Mouse (Mus musculus) hindbrain, embryonic 14.5 days (tissue): ENCODE measurements around the gene Ushbp1. TPM values are rescaled to one million over a fixed set of nuclear protein-coding genes. Genes with fewer than 3 reads are reported as not detected.

ENCODE experiments used
- ATAC-seq: fragments of 200-750 bp; cut with Nextera tagmentation; 2 replicates; pipeline ENCODE4 v1.8.0; 2017; ENCODE audit warnings: moderate number of reproducible peaks, mild to moderate bottlenecking, moderate TSS enrichment, moderate library complexity; ENCODE audit not compliant: low FRiP score
- DNase-seq: peaks from one replicate; pipeline ENCODE4 v3.0.0-alpha.2; 2015; ENCODE audit warnings: low spot score
- H3K27ac ChIP-seq: fragments of 300-500 bp; sonication (generic); 2 replicates; pipeline ENCODE4 v1.5.1; 2014; ENCODE audit warnings: mild to moderate bottlenecking, moderate library complexity
- H3K27me3 ChIP-seq: fragments of 300-500 bp; sonication (generic); 2 replicates; pipeline ENCODE4 v1.6.1; 2014; ENCODE audit warnings: mild to moderate bottlenecking, low read length, mixed read lengths; ENCODE audit not compliant: control insufficient read depth, insufficient read depth
- H3K36me3 ChIP-seq: fragments of 300-500 bp; sonication (generic); replicated peaks from 2 replicates; pipeline ENCODE4 v1.6.1; 2014; ENCODE audit not compliant: control insufficient read depth, insufficient read depth
- H3K4me1 ChIP-seq: fragments of 300-500 bp; sonication (generic); replicated peaks from 2 replicates; pipeline ENCODE4 v1.6.1; 2014; ENCODE audit warnings: antibody characterized with exemption, low read length, mixed read lengths; ENCODE audit not compliant: control insufficient read depth, insufficient read depth
- H3K4me2 ChIP-seq: fragments of 300-500 bp; sonication (generic); replicated peaks from 2 replicates; pipeline ENCODE4 v1.6.1; 2014; ENCODE audit warnings: mild to moderate bottlenecking, moderate library complexity
- H3K4me3 ChIP-seq: fragments of 300-500 bp; sonication (generic); replicated peaks from 2 replicates; pipeline ENCODE4 v1.5.1; 2014; ENCODE audit warnings: mild to moderate bottlenecking, low read length
- H3K9ac ChIP-seq: fragments of 300-500 bp; sonication (generic); 2 replicates; pipeline ENCODE4 v1.6.1; 2014
- H3K9me3 ChIP-seq: fragments of 300-500 bp; sonication (generic); 2 replicates; pipeline ENCODE4 v1.6.1; 2016; ENCODE audit warnings: low read length; ENCODE audit not compliant: control insufficient read depth
- WGBS: fragments of 180-500 bp; shearing (Covaris S2); extraction: QIAGEN DNeasy Blood & Tissue Kit; methylation state at CpG from one replicate; pipeline ENCODE4 v1.1.7; 2014; 5-methylcytosine and 5-hydroxymethylcytosine counted together
- polyA plus RNA-seq: library from polyadenylated mRNA; unstranded; fragments of >200 nt; fragmentation: Nextera tagmentation; extraction: Ambion mirVana; gene quantifications from 2 replicates; pipeline ENCODE4 v1.2.1, GENCODE M21; 2014

Ushbp1 gene
- polyA plus RNA-seq, 1 experiment from 2014 or later: 6.0 TPM

- peaks cover 43% of the 10 kb centered on the region for H3K4me1 ChIP-seq
- 3% methylated on average over 59 of the region's 74 CpGs for WGBS
- ATAC-seq: peak; percentile 10; the same call in 1 of the 2 replicates
Measured at GRCm38 (mm10) chr8:71375581-71376422, 19.8 kb downstream of the Ushbp1 start.

GRCm38 (mm10) chr8:71374616-71375206, 20.9 kb downstream of the Ushbp1 start:
- no peak overlapping the region for H3K27ac ChIP-seq

More at GRCm38 (mm10) chr8:71375581-71376422, 19.8 kb downstream of the Ushbp1 start:
- no peaks in the 10 kb centered on the region for H3K27me3 ChIP-seq
- H3K4me2 ChIP-seq: peak overlapping the region; percentile 66
- DNase-seq: peak; percentile 63
- peak overlapping the region; percentile 64 for H3K9ac ChIP-seq
- peak overlapping the region; percentile 77 for H3K27ac ChIP-seq
- peak overlapping the region; percentile 34 for H3K4me3 ChIP-seq
- H3K9me3 ChIP-seq: no peaks in the 10 kb centered on the region
- peaks cover 15% of the 10 kb centered on the region for H3K36me3 ChIP-seq

GRCm38 (mm10) chr8:71373000-71373399, 22.6 kb downstream of the Ushbp1 start:
- peaks cover 29% of the 10 kb centered on the region for H3K36me3 ChIP-seq
- peaks cover 26% of the 10 kb centered on the region for H3K4me1 ChIP-seq
- DNase-seq: no peak
- H3K27ac ChIP-seq: no peak overlapping the region
- H3K4me2 ChIP-seq: no peak overlapping the region
- H3K9me3 ChIP-seq: no peaks in the 10 kb centered on the region
- H3K9ac ChIP-seq: no peak overlapping the region
- H3K27me3 ChIP-seq: no peaks in the 10 kb centered on the region
- no peak overlapping the region for H3K4me3 ChIP-seq
- ATAC-seq: no peak
- 88% methylated on average over 3 of the region's 3 CpGs for WGBS

More at GRCm38 (mm10) chr8:71374616-71375206, 20.9 kb downstream of the Ushbp1 start:
- Histone ChIP-seq H3K9me3 (no peaks in the 10 kb centered on the region), H3K9ac (no peak overlapping the region), H3K36me3 (peaks cover 19% of the 10 kb centered on the region), H3K4me3 (no peak overlapping the region), H3K27me3 (no peaks in the 10 kb centered on the region), H3K4me2 (no peak overlapping the region), H3K4me1 (peaks cover 37% of the 10 kb centered on the region)
- DNase-seq: no peak
- no peak for ATAC-seq
- WGBS: 79% methylated on average over 17 of the region's 17 CpGs

- Histone ChIP-seq H3K9ac (no peak overlapping the region), H3K36me3 (peaks cover 29% of the 10 kb centered on the region), H3K27ac (no peak overlapping the region), H3K27me3 (no peaks in the 10 kb centered on the region), H3K4me1 (peaks cover 30% of the 10 kb centered on the region), H3K4me3 (no peak overlapping the region), H3K9me3 (no peaks in the 10 kb centered on the region), H3K4me2 (no peak overlapping the region)
- no peak for DNase-seq
- no peak for ATAC-seq
- WGBS: 84% methylated on average over 12 of the region's 12 CpGs
Measured at GRCm38 (mm10) chr8:71372427-71372826, 23.2 kb downstream of the Ushbp1 start.

GRCm38 (mm10) chr8:71371236-71371848, 24.3 kb downstream of the Ushbp1 start, which contains the start of gene Ocel1:
TSS of gene Ocel1 (plus strand) at chr8:71371298.
- no peaks in the 10 kb centered on the region for H3K27me3 ChIP-seq
- H3K27ac ChIP-seq: peak within 1 kb of the TSS; percentile 85
- no peaks in the 10 kb centered on the region for H3K9me3 ChIP-seq
- DNase-seq (peak; percentile 96), ATAC-seq (peak; percentile 87)
- WGBS: 1% methylated on average over 68 of the region's 68 CpGs
- peak within 1 kb of the TSS; percentile 54 for H3K4me2 ChIP-seq
- peak within 1 kb of the TSS; percentile 63 for H3K4me3 ChIP-seq
- H3K9ac ChIP-seq: peak within 1 kb of the TSS; percentile 64
- peaks cover 27% of the 10 kb centered on the region for H3K4me1 ChIP-seq
- H3K36me3 ChIP-seq: peaks cover 29% of the 10 kb centered on the region

DNA sequence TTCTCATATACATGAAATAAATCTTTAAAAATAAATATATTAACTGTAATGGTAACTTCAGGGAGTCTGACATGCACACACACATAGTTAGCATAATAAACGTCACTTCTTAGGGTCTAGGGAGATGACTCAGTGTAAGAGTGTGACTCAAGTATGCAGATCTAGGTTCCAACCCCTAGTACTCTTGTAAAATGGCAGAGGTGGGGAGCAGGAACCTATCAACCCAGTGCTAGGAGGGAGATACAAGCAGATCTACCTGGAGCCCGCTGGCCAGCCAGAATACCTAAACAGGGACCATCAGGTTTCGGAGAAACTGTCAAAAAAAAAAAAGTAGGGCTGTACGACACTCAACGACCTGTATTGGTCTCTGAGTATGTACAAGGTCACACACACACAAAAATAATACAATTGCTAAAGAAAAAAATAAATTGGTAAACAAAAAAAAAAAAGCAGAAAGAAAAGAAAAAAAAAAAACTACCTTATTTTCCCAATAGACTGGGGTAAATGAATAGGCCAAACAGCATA, 24.8 kb downstream of the Ushbp1 start:
- DNase-seq (no peak), ATAC-seq (no peak)
- Histone ChIP-seq H3K36me3 (peaks cover 29% of the 10 kb centered on the region), H3K9ac (peak overlapping the region; percentile 64), H3K4me3 (peak overlapping the region; percentile 63), H3K27ac (peak overlapping the region; percentile 85), H3K27me3 (no peaks in the 10 kb centered on the region), H3K4me2 (peak overlapping the region; percentile 54), H3K9me3 (no peaks in the 10 kb centered on the region), H3K4me1 (peaks cover 25% of the 10 kb centered on the region)
- WGBS: 19% methylated on average over 5 of the region's 5 CpGs

DNA sequence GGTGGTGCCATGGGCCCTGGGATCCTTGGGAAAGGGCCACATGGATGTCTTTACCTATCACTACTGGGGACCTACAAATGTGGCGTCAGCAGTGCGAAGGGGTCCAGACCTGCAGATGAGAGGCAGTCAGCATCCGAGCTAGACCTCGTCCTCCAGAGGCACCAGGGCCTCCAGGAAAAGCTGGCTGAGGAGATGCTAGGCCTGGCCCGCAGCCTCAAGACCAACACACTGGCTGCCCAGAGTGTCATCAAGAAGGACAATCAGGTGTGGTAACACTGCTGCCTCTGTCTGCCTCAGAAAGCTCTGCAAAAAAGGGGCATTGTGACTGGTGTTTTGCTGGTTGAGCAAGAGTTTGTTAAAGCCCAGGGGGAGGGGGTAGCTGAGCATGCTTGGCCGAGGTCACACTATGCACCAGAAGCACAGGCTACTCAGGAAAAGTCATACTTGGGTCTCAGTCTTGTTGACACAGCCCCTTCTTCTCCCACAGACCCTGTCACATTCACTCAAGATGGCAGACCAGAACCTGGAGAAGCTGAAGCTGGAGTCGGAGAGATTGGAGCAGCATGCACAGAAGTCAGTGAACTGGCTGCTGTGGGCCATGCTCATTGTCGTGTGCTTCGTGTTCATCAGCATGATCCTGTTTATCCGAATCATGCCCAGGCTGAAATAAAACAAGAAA, 26.4 kb downstream of the Ushbp1 start:
- ATAC-seq: no peak
- Histone ChIP-seq H3K4me3 (no peak overlapping the region), H3K9me3 (no peaks in the 10 kb centered on the region), H3K27ac (no peak overlapping the region), H3K9ac (no peak overlapping the region), H3K4me1 (peaks cover 21% of the 10 kb centered on the region), H3K4me2 (no peak overlapping the region), H3K36me3 (peaks cover 21% of the 10 kb centered on the region), H3K27me3 (no peaks in the 10 kb centered on the region)
- DNase-seq: no peak
- WGBS: 94% methylated on average over 10 of the region's 10 CpGs

DNA sequence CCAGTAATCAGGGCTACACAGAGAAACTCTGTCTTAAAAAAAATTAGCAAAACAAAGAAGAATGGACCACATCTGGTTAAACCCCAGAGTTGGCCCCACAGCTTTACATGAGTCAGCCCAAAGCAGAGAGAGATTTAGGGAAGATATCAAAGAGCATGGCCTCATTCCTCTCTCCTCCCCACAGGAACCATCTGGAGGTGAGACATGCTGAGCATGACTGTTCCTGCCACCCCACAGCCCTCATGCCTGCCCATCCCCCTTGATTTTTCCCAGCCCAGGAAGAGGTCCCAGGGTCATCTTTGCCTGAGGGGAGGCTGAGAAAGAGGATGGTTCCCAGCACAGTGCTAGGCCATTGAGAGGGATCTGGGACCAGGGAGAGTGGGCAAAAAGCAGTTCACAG, 27.2 kb downstream of the Ushbp1 start:
- H3K9me3 ChIP-seq: no peaks in the 10 kb centered on the region
- DNase-seq (no peak), ATAC-seq (no peak)
- 0 out of 2 replicates have a peak overlapping the region, but pooled peaks have one; percentile 65 for H3K4me2 ChIP-seq
- H3K4me1 ChIP-seq: peaks cover 21% of the 10 kb centered on the region
- H3K9ac ChIP-seq: no peak overlapping the region
- peaks cover 14% of the 10 kb centered on the region for H3K36me3 ChIP-seq
- no peaks in the 10 kb centered on the region for H3K27me3 ChIP-seq
- no peak overlapping the region for H3K4me3 ChIP-seq
- no peak overlapping the region for H3K27ac ChIP-seq
